Mouse (Mus musculus) forebrain, embryonic 15.5 days (tissue): ENCODE measurements around the gene Rpa2. TPM values are rescaled to one million over a fixed set of nuclear protein-coding genes. Genes with fewer than 3 reads are reported as not detected.
A peak's percentile ranks its signal among the peaks of the same experiment; 100 is the strongest.
"Not testable (repeated sequence)": the region's sequence is repeated elsewhere in the genome, so short reads cannot be mapped to it uniquely, and the experiment has no call there.

Experiments
- ATAC-seq: fragments of 200-750 bp; cut with Nextera tagmentation; replicated peaks from 2 replicates; pipeline ENCODE4 v1.8.0; 2017; ENCODE audit warnings: mild to moderate bottlenecking, moderate TSS enrichment, moderate library complexity
- H3K27ac ChIP-seq: fragments of 300-500 bp; sonication (generic); replicated peaks from 2 replicates; pipeline ENCODE4 v1.5.1; 2015; ENCODE audit warnings: mild to moderate bottlenecking, inconsistent platforms
- H3K27me3 ChIP-seq: fragments of 300-500 bp; sonication (generic); 2 replicates; pipeline ENCODE4 v1.6.1; 2015; ENCODE audit warnings: inconsistent platforms
- H3K36me3 ChIP-seq: fragments of 300-500 bp; sonication (generic); 2 replicates; pipeline ENCODE4 v1.6.1; 2015; ENCODE audit warnings: mild to moderate bottlenecking, inconsistent platforms
- H3K4me1 ChIP-seq: fragments of 300-500 bp; sonication (generic); 2 replicates; pipeline ENCODE4 v1.6.1; 2015; ENCODE audit warnings: inconsistent platforms
- H3K4me2 ChIP-seq: fragments of 300-500 bp; sonication (generic); replicated peaks from 2 replicates; pipeline ENCODE4 v1.6.1; 2015; ENCODE audit warnings: mild to moderate bottlenecking, inconsistent platforms
- H3K4me3 ChIP-seq: fragments of 300-500 bp; sonication (generic); 2 replicates; pipeline ENCODE4 v1.5.1; 2015; ENCODE audit warnings: mild to moderate bottlenecking, inconsistent platforms
- H3K9ac ChIP-seq: fragments of 300-500 bp; sonication (generic); replicated peaks from 2 replicates; pipeline ENCODE4 v1.6.1; 2015; ENCODE audit warnings: mild to moderate bottlenecking, inconsistent platforms
- H3K9me3 ChIP-seq: fragments of 300-500 bp; sonication (generic); 2 replicates; pipeline ENCODE4 v1.6.1; 2016; ENCODE audit warnings: inconsistent platforms
- WGBS: fragments of 180-500 bp; shearing (Covaris S2); methylation state at CpG from one replicate; pipeline ENCODE4 v1.1.7; 2015; ENCODE audit warnings: mixed read lengths; 5-methylcytosine and 5-hydroxymethylcytosine counted together
- polyA plus RNA-seq: library from polyadenylated mRNA; unstranded; fragments of >200 nt; fragmentation: Nextera tagmentation; extraction: Ambion mirVana; gene quantifications from 2 replicates; pipeline ENCODE4 v1.2.1, GENCODE M21; 2015

Gene Rpa2
- polyA plus RNA-seq, 1 experiment from 2014 or later, result 63.2 TPM

DNA sequence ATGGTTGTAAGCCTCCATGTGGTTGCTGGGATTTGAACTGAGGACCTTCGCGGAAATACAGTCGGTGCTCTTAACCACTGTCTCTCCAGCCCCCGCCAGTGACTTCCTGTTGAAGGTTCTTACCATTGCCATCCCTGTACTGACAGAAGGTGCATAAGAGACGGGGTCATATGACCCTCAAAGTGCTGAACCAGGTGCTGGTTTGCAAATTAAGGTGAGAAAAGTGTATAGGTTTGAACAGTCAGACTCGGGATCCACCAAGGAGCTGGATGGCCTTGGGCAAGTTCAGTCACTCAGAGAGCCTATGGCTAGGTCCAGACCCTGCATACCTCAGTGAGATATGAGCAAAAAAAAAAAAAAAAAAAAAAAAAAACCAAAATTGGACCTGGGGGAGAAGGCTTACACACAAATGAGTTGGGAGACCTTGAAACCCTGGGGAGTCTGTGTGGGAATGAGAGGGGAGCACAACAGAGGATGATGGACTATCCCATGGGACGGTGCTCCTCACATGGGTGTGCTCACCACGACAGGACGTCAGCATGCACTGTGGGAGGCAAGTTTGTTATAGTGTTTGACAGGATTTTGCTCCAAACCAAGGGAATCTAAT is 21.1 kb upstream of the Rpa2 start:
- Histone ChIP-seq H3K4me1 (0 out of 2 replicates have a peak, but pooled peaks cover 8% of the 10 kb centered on the region), H3K4me2 (no peak overlapping the region), H3K27me3 (no peaks in the 10 kb centered on the region), H3K36me3 (no peaks in the 10 kb centered on the region), H3K27ac (no peak overlapping the region), H3K9me3 (no peaks in the 10 kb centered on the region), H3K9ac (no peak overlapping the region), H3K4me3 (no peak overlapping the region)
- 93% methylated on average over 9 of the region's 9 CpGs for WGBS
- no peak for ATAC-seq

- 0 out of 2 replicates have a peak, but pooled peaks cover 8% of the 10 kb centered on the region for H3K4me1 ChIP-seq
- H3K27ac ChIP-seq, result no peak overlapping the region
- H3K36me3 ChIP-seq, result no peaks in the 10 kb centered on the region
- 78% methylated on average over 9 of the region's 9 CpGs for WGBS
- no peak overlapping the region for H3K4me3 ChIP-seq
- ATAC-seq, result no peak
- no peaks in the 10 kb centered on the region for H3K9me3 ChIP-seq
- H3K9ac ChIP-seq, result no peak overlapping the region
- no peaks in the 10 kb centered on the region for H3K27me3 ChIP-seq
- no peak overlapping the region for H3K4me2 ChIP-seq
Observed at GRCm38 (mm10) chr4:132747664-132748259, 20.4 kb upstream of the Rpa2 start.

DNA sequence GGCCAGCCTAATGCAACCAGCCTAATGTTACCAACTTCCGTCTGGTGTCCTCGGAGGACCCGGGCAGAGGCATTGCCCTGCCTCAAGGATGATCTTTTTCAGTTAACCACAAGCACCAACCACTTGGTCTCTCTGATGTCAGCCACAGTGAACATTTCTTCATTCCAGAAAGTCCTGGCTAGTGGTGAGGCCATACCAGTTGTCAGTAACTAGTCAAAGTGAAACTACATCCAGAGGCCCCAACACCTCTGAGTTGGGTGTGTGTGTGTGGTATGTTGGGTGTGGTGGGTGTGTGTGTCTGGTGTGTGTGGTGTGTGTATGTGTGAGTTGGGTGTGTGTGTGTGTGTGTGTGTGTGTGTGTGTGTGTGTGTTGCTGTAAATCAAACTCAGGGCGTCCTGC is 19.4 kb upstream of the Rpa2 start:
- Histone ChIP-seq H3K9ac (no peak overlapping the region), H3K36me3 (no peaks in the 10 kb centered on the region), H3K4me2 (no peak overlapping the region), H3K4me1 (0 out of 2 replicates have a peak, but pooled peaks cover 8% of the 10 kb centered on the region), H3K27ac (no peak overlapping the region), H3K27me3 (no peaks in the 10 kb centered on the region), H3K4me3 (no peak overlapping the region), H3K9me3 (no peaks in the 10 kb centered on the region)
- WGBS, result 93% methylated on average over 4 of the region's 4 CpGs
- no peak for ATAC-seq

DNA sequence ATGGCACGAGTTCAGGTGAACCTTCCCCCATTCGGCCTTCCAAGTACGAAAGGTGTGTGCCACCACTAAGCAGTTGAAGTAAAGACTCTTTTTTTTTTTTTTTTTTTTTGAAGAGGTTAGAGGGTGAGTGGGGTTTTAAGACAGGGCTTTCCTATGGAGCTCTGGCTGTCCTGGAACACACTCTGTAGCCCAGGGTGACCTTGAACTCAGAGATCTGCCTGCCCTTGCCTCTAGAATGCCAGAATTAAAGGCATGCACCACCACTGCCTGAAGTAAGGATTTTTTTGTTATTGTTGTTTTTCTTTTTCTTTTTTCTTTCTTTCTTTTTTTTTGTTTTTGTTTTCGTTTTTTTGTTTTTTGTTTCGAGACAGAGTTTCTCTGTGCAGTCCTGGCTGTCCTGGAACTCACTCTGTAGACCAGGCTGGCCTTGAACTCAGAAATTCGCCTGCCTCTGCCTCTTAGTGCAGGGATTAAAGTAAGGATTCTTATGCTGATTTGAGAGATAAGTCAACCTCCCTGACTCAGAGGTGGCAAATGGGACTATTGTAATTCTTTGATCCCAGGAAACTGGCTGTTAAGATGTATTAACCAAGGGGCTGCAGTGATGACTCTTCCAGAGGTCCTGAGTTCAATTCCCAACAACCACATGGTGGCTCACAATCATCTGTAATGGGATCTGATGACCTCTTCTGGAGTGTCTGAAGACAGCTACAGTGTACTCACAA is 18.7 kb upstream of the Rpa2 start:
- H3K36me3 ChIP-seq, result no peaks in the 10 kb centered on the region
- 79% methylated on average over 6 of the region's 6 CpGs for WGBS
- H3K27me3 ChIP-seq, result no peaks in the 10 kb centered on the region
- no peak overlapping the region for H3K9ac ChIP-seq
- no peaks in the 10 kb centered on the region for H3K9me3 ChIP-seq
- no peak for ATAC-seq
- 0 out of 2 replicates have a peak, but pooled peaks cover 5% of the 10 kb centered on the region for H3K4me1 ChIP-seq
- H3K4me2 ChIP-seq, result no peak overlapping the region
- H3K4me3 ChIP-seq, result no peak overlapping the region
- H3K27ac ChIP-seq, result no peak overlapping the region

GRCm38 (mm10) chr4:132752992-132753391 is 15.1 kb upstream of the Rpa2 start:
- H3K27ac ChIP-seq, result no peak overlapping the region
- H3K9me3 ChIP-seq, result no peaks in the 10 kb centered on the region
- no peaks in the 10 kb centered on the region for H3K36me3 ChIP-seq
- H3K4me2 ChIP-seq, result no peak overlapping the region
- H3K4me1 ChIP-seq, result peaks cover 11% of the 10 kb centered on the region
- peaks cover 8% of the 10 kb centered on the region for H3K27me3 ChIP-seq
- H3K9ac ChIP-seq, result no peak overlapping the region
- no peak overlapping the region for H3K4me3 ChIP-seq
- ATAC-seq, result no peak
- WGBS, result 77% methylated on average over 6 of the region's 6 CpGs

GRCm38 (mm10) chr4:132756974-132757373 is 11.2 kb upstream of the Rpa2 start, which contains the start of gene Smpdl3b:
TSS of gene Smpdl3b (minus strand) at chr4:132757252.
- Histone ChIP-seq H3K9ac (peak within 1 kb of the TSS; percentile 50; the same call in 1 of the 2 replicates), H3K4me3 (peak within 1 kb of the TSS; percentile 42), H3K27me3 (peaks cover 10% of the 10 kb centered on the region), H3K4me2 (peak within 1 kb of the TSS; percentile 87), H3K4me1 (peaks cover 11% of the 10 kb centered on the region), H3K9me3 (no peaks in the 10 kb centered on the region), H3K27ac (no peak within 1 kb of the TSS), H3K36me3 (no peaks in the 10 kb centered on the region)
- WGBS, result 1% methylated on average over 22 of the region's 22 CpGs
- peak; percentile 60; the same call in 1 of the 2 replicates for ATAC-seq

GRCm38 (mm10) chr4:132757633-132758351 is 10.3 kb upstream of the Rpa2 start:
- no peaks in the 10 kb centered on the region for H3K9me3 ChIP-seq
- H3K4me3 ChIP-seq, result no peak overlapping the region
- H3K27ac ChIP-seq, result no peak overlapping the region
- no peaks in the 10 kb centered on the region for H3K36me3 ChIP-seq
- peaks cover 11% of the 10 kb centered on the region for H3K4me1 ChIP-seq
- WGBS, result 87% methylated on average over 7 of the region's 7 CpGs
- peaks cover 10% of the 10 kb centered on the region for H3K27me3 ChIP-seq
- no peak for ATAC-seq
- no peak overlapping the region for H3K4me2 ChIP-seq
- H3K9ac ChIP-seq, result no peak overlapping the region

- H3K4me3 ChIP-seq, result no peak overlapping the region
- H3K36me3 ChIP-seq, result no peaks in the 10 kb centered on the region
- no peak overlapping the region for H3K4me2 ChIP-seq
- 81% methylated on average over 3 of the region's 3 CpGs for whole genome bisulfite sequencing
- no peak overlapping the region for H3K9ac ChIP-seq
- no peaks in the 10 kb centered on the region for H3K9me3 ChIP-seq
- peaks cover 10% of the 10 kb centered on the region for H3K27me3 ChIP-seq
- no peak for ATAC-seq
- peaks cover 11% of the 10 kb centered on the region for H3K4me1 ChIP-seq
- H3K27ac ChIP-seq, result no peak overlapping the region
Observed at GRCm38 (mm10) chr4:132760296-132760695, 7.8 kb upstream of the Rpa2 start.

- Histone ChIP-seq H3K4me3 (no peak overlapping the region), H3K27ac (no peak overlapping the region), H3K9me3 (no peaks in the 10 kb centered on the region), H3K27me3 (peaks cover 6% of the 10 kb centered on the region), H3K9ac (no peak overlapping the region), H3K36me3 (no peaks in the 10 kb centered on the region), H3K4me1 (no peaks in the 10 kb centered on the region), H3K4me2 (no peak overlapping the region)
- ATAC-seq, result no peak
- 76% methylated on average over 6 of the region's 6 CpGs for WGBS
Observed at GRCm38 (mm10) chr4:132762602-132763001, 5.5 kb upstream of the Rpa2 start.

DNA sequence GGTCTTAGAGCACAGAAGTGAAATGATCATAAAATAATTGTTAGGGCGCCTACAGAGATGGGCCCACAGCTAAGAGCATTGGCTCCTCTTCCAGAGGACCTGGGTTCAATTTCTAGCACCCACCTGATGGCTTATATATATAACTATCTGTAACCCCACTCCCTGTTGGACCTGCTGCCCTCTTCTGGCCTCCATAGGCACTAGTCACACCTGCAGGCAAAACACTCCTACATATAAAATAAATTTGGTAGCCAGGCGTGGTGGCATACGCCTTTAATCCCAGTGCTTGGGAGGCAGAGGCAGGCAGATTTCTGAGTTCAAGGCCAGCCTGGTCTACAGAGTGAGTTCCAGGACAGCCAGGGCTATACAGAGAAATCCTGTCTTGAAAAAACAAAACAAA is 5.0 kb upstream of the Rpa2 start:
- H3K9ac ChIP-seq, H3K27ac ChIP-seq, H3K36me3 ChIP-seq, H3K27me3 ChIP-seq, H3K4me1 ChIP-seq, H3K4me3 ChIP-seq, H3K4me2 ChIP-seq, ATAC-seq, H3K9me3 ChIP-seq: not testable (repeated sequence)
- 90% methylated on average over 3 of the region's 3 CpGs for WGBS

GRCm38 (mm10) chr4:132771776-132772175 is 3.6 kb downstream of the Rpa2 start:
- no peak overlapping the region for H3K9ac ChIP-seq
- H3K9me3 ChIP-seq, result no peaks in the 10 kb centered on the region
- no peak overlapping the region for H3K27ac ChIP-seq
- H3K36me3 ChIP-seq, result peaks cover 43% of the 10 kb centered on the region
- 95% methylated on average over 9 of the region's 9 CpGs for WGBS
- H3K4me3 ChIP-seq, result no peak overlapping the region
- no peak for ATAC-seq
- H3K4me1 ChIP-seq, result peaks cover 12% of the 10 kb centered on the region
- no peaks in the 10 kb centered on the region for H3K27me3 ChIP-seq
- H3K4me2 ChIP-seq, result no peak overlapping the region

DNA sequence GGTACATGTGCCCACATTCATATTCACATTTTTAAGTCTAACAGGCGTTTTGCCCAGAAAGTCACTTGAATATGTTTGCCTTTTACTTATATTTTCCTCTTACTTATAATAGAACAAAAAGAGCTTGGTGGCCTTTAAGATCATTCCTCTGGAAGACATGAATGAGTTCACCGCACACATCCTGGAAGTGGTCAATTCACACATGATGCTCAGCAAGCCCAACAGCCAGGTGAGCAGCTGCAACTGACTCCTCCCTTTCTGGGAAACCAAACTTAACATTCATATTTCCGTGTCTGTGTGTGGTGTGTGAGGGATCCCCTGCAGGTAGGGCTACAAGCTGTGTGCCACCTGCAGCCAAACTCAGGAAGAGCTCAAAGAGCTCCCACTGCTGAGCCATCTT is 6.8 kb downstream of the Rpa2 start:
- Histone ChIP-seq H3K27ac (no peak overlapping the region), H3K27me3 (no peaks in the 10 kb centered on the region), H3K4me3 (no peak overlapping the region), H3K9me3 (no peaks in the 10 kb centered on the region), H3K36me3 (peaks cover 63% of the 10 kb centered on the region), H3K4me1 (no peaks in the 10 kb centered on the region), H3K9ac (no peak overlapping the region), H3K4me2 (no peak overlapping the region)
- WGBS, result 91% methylated on average over 3 of the region's 3 CpGs
- ATAC-seq, result no peak
